Mouse (Mus musculus): Measurements from ENCODE around the gene Ocm.
"Not testable (repeated sequence)": the region's sequence is repeated elsewhere in the genome, so short reads cannot be mapped to it uniquely, and the experiment has no call there.

The Ocm gene

GRCm38 (mm10) chr5:144026620-144027263, at the start of gene Ocm:
Ocm (minus strand) TSS chr5:144026670.
- no peak for DNase-seq (ENCODE audit: extremely low read depth, insufficient read length, low spot score)

GRCm38 (mm10) chr5:144071249-144071648, 44.8 kb upstream of the Ocm start:
- no peak for DNase-seq (ENCODE audit: extremely low read depth, insufficient read length, low spot score)

- DNase-seq (ENCODE audit: extremely low read depth, insufficient read length, low spot score), result no peak
Measured at GRCm38 (mm10) chr5:144070064-144070463, 43.6 kb upstream of the Ocm start.

- no peak for DNase-seq (ENCODE audit: extremely low read depth, insufficient read length, low spot score)
Measured at GRCm38 (mm10) chr5:144066036-144066435, 39.6 kb upstream of the Ocm start.

- DNase-seq (ENCODE audit: extremely low read depth, insufficient read length, low spot score), result no peak
Measured at GRCm38 (mm10) chr5:144064093-144064492, 37.6 kb upstream of the Ocm start.

DNA sequence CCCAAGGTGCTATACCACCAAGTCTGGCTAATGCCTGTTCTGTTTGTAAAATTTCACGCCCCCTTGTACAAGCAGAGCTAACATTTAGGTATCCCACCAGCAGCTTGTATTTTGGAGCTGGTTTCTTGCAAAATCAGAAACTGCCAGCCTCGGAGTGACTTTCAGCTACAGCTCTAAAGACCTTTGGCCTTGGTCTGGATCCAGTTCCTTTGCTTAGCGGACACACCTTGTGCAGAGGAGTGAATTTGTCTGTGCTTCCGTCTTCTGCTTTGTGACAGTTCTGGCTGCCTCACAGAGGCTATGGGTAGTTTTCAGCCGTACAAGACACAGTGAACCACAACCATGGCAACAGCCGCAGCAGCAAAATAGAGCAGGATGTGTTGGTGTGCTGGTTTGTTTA, 27.9 kb upstream of the Ocm start:
- no peak for DNase-seq (ENCODE audit: extremely low read depth, insufficient read length, low spot score)

GRCm38 (mm10) chr5:144053450-144053849, 27.0 kb upstream of the Ocm start:
- no peak for DNase-seq (ENCODE audit: extremely low read depth, insufficient read length, low spot score)

DNA sequence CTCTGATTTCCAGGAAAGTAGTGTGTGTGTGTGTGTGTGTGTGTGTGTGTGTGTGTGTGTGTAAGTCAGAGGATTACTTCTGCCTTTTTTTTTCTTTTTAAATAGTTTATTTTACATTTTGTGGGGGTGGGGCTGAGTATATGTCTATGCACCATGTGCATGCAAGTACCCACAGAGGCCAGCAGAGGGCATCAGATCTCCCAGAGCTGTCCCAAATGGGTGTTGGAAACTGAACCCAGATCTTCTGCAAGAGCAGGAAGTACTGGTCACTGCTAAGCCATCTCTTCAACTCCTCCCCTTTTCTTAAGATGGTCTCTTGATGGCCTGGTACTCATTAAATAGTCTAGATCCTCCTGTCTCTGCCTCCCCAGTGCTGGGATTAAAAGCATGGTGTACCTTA, 24.8 kb upstream of the Ocm start:
- no peak for DNase-seq (ENCODE audit: extremely low read depth, insufficient read length, low spot score)

- DNase-seq (ENCODE audit: extremely low read depth, insufficient read length, low spot score), result no peak
Measured at GRCm38 (mm10) chr5:144049881-144050280, 23.4 kb upstream of the Ocm start.

- DNase-seq (ENCODE audit: extremely low read depth, insufficient read length, low spot score), result no peak
Measured at GRCm38 (mm10) chr5:144047324-144047723, 20.9 kb upstream of the Ocm start.

DNA sequence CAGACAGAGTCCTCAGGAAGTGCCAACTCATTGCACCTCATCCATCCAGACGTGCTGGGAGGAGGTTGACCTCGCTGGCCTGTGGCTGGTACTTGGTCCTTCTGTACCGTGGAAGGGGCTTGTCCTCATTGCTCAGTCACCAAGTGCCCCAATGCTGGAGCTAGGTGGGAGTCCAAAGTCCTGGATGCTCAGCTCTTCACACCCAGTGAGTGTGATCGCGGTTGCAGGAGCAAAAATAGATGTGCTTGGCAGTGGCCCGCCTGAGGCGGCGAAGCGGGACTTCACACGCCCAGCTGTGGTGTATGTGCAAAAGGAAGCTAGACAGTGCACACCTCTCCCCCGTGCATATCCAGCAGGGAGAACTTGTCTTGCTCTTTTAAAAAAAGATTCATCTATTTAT, 16.7 kb upstream of the Ocm start:
- no peak for DNase-seq (ENCODE audit: extremely low read depth, insufficient read length, low spot score)

DNA sequence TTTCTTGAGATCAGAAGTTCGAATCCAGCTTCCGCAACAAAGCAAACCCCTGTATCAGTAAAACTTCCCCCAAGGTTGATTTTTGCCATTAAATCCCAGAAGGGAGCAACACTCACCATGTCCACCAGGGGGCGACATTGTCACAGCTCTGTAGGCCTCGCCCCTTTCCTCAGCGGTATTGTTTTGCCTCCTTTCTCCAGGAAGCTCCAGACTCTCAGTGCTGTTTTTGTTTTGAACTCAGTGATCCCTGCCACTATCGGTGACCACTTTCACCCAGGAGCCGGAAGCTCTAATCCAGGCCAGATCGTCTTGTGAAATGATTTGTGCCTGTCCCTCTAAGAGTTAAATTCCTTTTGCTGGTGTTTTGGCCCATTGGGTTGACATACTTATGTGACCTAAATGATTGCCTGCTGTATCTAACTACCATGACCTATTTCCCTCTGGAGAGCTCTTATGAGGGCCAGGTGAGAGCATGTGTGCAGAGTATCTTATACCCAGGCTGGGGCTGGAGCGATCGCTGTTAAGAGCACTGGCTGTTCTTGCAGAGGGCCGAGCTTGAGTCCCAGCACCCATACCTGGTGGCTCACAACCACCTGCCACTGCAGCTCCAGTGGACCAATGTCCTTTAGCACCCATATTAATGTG, 14.4 kb upstream of the Ocm start:
- DNase-seq (ENCODE audit: extremely low read depth, insufficient read length, low spot score), result peak; percentile 34

GRCm38 (mm10) chr5:144039886-144040285, 13.4 kb upstream of the Ocm start:
- DNase-seq (ENCODE audit: extremely low read depth, insufficient read length, low spot score), result no peak

GRCm38 (mm10) chr5:144039156-144039675, 12.7 kb upstream of the Ocm start:
- no peak for DNase-seq (ENCODE audit: extremely low read depth, insufficient read length, low spot score)

DNA sequence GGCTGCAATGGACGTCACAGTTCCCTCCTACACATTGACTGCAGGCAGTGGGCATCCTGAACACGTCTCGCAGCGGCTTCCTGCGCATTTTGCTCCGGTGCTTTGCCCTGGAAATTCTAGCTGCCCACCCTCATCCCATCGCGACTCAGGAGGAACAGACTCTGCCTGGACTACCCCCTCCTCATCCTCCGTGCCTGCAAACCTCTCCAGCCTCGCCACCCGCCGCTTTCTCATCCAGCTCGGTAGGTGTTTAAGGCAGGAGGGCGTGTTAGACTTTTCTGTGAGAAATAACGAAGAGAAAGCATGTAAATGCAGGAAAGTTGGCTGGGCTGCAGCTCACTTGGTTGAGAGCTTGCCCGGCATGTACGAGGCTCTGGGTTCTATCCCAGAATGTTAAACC, 10.5 kb upstream of the Ocm start:
- no peak for DNase-seq (ENCODE audit: extremely low read depth, insufficient read length, low spot score)

GRCm38 (mm10) chr5:144034567-144034966, 8.1 kb upstream of the Ocm start:
- DNase-seq (ENCODE audit: extremely low read depth, insufficient read length, low spot score), result no peak

DNA sequence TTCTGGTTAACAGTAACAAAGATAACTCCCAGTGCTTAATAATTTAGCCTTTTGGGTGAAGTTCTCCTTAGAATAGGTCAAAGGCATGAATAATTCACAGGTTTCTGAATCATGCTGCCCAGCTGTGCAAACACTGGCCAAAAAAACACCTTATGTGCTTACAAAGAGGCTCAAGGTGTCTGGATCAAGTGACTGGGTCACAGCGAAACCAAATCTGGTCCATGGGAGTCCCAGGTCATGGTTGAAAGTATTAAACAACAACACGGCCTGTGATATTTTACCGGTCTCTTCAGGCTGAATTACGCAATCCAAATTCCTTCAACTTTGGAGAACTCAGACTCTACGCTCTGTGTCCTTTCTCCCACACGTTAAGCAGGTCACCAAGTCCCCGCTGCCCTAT, 6.0 kb upstream of the Ocm start:
- DNase-seq (ENCODE audit: extremely low read depth, insufficient read length, low spot score), result no peak

GRCm38 (mm10) chr5:144015845-144016244, 10.6 kb downstream of the Ocm start:
- no peak for DNase-seq (ENCODE audit: extremely low read depth, insufficient read length, low spot score)

DNA sequence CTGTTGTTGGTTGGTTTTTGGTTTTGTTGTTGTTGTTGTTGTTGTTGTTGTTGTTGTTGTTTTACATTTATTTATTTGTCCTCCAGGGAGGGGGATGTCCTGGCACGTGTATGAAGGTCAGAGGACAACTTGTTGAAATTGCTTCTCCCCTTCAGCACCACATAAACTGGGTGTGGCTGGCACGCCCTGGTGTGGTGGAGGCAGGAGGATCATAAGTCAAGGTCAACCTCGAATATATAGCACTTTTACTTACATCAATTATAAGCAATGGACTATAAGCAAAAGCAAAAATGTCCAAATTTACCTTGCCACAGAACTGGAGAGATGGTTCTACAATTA, 11.2 kb downstream of the Ocm start:
- DNase-seq (ENCODE audit: extremely low read depth, insufficient read length, low spot score), result no peak

- DNase-seq (ENCODE audit: extremely low read depth, insufficient read length, low spot score), result peak; percentile 81
Measured at GRCm38 (mm10) chr5:144014551-144015311, 11.7 kb downstream of the Ocm start, which contains the start of gene Ccz1. Ccz1 (minus strand) TSS chr5:144014877.

DNA sequence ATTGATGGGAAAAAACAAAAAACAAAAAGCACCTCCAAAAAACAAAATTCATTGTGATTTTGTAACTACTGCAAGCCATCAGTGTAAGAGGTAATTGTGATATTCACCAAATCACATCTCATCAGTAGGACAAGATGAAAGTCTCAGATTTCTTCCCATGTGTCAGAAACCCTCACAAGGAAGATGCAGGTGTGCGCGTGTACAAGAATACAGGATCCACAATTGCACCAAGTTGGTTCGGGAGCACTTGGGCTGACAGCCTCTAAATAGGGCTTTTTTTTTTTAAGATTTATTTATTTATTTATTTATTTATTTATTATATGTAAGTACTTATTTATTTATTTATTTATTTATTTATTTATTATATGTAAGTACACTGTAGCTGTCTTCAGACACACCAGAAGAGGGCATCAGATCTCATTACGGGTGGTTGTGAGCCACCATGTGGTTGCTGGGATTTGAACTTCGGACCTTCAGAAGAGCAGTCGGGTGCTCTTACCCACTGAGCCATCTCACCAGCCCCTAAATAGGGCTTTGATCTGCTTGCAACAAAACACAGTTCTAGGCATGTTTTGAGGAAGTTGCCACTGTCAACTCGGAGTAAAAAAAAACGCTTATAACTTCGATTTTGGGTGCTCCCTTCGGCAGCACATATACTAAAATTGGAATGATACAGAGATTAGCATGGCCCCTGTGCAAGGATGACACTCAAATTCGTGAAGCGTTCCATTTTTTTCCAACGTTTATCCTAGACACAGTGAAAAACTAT, 12.9 kb downstream of the Ocm start:
- not testable (repeated sequence) for DNase-seq (ENCODE audit: extremely low read depth, insufficient read length, low spot score)

Data from 3134 (cell line).